Mouse (Mus musculus) frontal cortex, postnatal 36 days (tissue): Measurements from ENCODE around the gene Ube2b.

Source experiments
- DNase-seq, 2 experiments: peaks; one replicate each; pipeline ENCODE4 v3.0.0; 2022; ENCODE audit warnings: low spot score in 2 of 2

Ube2b gene

DNA sequence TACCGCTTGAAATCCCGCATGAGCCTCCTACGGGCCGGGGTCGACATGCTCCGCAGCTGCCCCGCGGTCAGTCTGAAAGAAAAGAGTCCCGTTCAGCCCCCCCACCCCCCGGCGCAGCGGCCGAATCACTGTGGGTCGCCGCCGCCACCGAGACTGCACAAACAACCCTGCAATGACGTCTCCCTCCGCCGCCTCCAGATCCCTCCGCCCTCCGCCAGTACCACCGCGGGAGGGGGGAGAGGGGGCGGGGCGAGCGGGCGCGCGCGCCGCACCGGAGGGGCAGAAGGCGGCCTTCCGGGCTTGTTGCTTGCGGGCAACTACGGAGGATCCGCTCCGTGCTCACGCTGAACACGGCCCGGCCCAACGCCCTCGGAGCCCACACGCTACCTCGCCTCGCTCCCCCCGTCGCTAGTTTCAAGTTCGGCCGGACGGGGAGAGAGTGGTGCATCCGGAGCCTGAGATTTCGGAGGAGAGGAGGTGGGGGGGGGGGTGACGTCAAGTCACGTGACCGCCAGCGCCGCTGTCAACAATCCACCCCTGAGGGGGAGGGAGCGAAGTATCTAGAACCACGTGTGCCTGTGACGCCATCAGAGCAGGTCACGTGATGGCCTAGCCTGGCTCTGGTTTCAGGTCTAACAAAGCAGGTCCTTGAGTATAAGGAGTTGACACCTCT lies at the start of gene Ube2b:
Gene Ube2b (minus strand): TSS at position 473 of the 673 bp plus-strand sequence.
- peak; percentile 90 to 97 for DNase-seq

- no peak for DNase-seq
Observed at GRCm38 (mm10) chr11:52046446-52047165, 46.0 kb upstream of the Ube2b start.

- DNase-seq = no peak
Observed at GRCm38 (mm10) chr11:52044156-52044555, 43.6 kb upstream of the Ube2b start.

- no peak for DNase-seq
Observed at GRCm38 (mm10) chr11:52043224-52043623, 42.7 kb upstream of the Ube2b start.

- DNase-seq = no peak
Observed at GRCm38 (mm10) chr11:52037659-52038058, 37.1 kb upstream of the Ube2b start.

DNA sequence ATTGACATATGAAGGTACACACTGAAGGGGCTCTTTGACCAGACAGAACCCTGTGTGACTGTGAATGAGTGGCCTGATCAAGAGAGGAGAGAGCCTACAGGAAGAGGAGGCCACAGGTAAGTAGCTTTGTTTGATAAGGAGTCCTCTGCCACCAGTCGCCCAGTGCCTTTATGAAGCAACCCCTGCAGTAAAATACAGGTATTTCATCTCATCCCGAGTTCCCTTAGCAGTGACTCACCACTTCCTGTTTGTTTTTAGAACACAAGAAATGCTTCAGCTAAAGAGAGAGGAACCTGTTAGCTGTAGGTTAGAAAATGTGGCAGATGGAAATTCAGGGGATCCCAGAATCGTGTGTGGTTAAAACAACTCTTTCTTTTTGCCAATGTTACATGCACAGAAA lies 35.3 kb upstream of the Ube2b start:
- DNase-seq = no peak

DNA sequence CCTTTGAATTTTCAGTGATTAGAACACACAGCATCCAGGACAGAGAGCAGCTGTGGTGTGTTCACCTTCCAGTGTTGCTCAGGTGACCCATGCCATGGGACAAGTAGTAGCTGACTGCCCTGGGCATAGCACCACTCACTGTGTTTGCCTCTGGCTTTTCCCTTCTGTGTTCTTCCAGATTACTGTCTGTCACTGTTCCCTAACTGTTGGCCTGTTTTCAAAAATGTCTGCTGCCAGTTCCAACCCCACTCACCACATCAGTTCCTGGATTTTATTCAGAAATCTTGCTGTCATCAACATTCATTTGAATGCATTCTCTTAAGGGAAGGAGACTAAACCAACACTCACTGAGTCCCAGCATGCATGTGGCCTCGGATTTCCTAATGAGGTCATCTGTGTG lies 33.4 kb upstream of the Ube2b start:
- DNase-seq = peak; percentile 5 to 19

DNA sequence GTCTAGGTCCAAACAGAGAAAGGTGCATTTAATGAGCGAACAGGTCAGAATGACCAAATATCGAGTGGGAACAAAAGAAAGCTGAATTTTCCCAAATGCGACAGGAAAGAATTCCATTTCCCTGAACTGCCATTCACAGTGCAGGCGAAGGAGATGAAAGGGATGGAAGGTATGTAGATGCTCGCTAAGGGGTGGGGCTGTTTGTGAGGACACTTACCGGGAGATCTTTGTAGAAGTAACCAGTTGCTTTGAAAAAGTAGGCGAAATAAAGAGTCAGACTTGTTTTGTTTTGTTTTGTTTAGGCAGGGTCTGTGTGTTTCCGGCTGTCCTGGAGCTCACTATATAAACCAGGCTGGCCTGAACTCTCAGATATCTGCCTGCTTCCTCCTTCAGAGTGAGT lies 31.8 kb upstream of the Ube2b start:
- DNase-seq = no peak

GRCm38 (mm10) chr11:52018217-52018616 lies 17.7 kb upstream of the Ube2b start:
- DNase-seq = peak in 1 of 2 experiments; percentile 57

DNA sequence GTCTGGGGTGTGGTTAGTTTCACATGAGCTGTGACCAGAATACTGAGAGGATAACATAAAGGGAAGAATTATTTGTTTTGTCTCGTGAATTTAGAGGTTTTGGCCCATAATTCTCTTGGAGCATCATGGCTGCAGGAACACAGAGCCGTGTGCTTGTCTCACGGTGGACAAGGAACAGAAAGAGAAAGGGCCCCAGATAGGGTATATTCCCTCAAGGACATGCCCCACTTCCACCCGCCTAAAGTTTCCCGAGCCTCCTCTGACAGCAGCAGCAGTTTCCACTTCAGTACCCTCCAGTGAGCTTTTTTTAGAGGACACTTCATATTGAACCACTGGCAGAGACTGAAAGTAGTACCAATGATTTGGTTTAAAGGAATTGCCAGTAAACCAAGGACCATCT lies 11.0 kb upstream of the Ube2b start:
- no peak for DNase-seq

GRCm38 (mm10) chr11:52011011-52011410 lies 10.4 kb upstream of the Ube2b start:
- no peak for DNase-seq

- no peak for DNase-seq
Observed at GRCm38 (mm10) chr11:52005586-52005985, 5.0 kb upstream of the Ube2b start.

DNA sequence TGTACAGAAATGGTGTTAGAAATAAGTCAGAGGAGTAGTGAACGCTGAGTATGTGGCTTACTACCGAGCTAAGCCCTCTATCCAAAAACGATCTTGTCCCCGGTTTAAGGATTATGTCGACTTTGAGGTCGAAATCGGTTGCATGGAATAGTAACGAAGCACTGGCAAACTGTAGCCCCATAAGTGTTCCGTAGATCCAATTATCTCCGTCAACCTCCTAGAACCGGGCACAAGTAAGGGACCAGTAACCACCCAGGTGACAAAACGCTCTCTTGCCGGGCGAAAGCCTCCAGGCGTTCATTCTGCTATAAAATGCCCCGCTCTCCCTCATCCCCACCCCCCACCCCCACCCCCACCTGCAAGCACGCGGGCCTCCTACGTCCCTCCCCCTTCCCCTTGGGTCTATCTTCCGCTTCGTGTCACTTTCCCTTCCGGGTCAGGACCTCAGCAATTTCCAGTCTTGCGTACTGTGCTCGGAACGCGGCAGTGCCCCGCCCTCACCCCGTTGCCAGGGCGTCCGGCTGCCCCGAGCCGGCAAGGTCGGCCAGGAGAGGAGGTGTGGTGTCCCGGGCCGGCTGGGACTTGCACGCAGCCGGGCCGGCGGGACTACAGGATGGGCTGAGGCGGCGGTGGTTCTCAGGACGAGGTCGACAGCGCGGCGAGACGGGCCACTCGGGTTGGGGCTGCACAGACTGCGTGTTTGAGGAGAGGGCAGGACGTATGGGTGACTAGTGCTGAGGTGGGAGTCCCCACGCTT lies 3.4 kb upstream of the Ube2b start, which contains the start of gene Cdkl3:
Gene Cdkl3 (plus strand): TSS at position 450 of the 757 bp plus-strand sequence.
- peak; percentile 85 to 87 for DNase-seq

GRCm38 (mm10) chr11:52003505-52003771 lies 2.9 kb upstream of the Ube2b start:
- DNase-seq = no peak

DNA sequence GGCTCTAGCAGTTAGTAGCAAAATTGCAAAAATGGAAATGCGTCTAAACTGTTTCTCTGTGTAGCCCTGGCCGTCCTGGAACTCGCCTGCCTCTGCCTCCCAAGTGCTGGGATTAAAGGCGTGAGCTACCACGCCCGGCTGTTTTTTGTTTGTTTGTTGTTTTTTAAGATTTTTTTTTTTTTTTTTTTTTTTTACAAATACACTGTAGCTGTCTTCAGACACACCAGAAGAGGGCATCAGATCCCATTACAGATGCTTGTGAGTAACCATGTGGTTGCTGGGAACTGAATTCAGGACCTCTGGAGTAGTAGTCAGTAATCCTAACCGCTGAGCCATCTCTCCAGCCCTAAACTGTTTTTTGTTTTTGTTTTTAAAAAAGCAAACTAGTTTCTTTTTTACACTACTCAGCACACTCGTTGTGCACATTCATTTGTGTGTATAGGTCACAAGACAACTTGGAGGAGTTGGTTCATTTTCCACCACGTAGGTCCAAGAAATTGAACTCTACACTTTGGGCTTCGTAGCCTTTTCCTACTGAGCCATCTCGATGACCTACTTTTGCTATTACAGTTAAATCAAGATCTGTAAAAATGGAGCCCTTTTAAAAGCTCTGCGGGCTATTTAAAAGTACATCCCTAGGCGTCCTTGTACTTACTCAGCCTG lies 2.4 kb upstream of the Ube2b start:
- DNase-seq = no peak

DNA sequence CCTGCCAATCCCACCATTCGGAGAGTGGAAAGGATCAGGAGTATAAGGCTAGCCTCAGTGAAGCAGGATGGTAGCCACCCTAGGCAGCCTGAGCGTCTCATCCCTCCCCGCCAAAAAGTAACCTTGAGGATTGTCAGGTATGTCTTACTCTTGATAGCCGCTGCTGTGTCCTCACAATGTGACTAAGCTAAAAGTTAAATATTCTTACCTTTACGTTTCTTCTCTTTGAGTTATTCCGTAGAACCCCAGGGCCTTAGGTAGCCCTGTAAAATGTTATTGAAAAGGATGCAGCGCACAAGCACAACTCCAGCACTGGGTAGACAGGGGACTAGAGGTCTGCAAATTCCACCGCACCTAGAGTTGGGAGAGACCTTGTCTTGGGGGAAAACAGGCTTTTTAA lies 1.3 kb upstream of the Ube2b start:
- DNase-seq = no peak

DNA sequence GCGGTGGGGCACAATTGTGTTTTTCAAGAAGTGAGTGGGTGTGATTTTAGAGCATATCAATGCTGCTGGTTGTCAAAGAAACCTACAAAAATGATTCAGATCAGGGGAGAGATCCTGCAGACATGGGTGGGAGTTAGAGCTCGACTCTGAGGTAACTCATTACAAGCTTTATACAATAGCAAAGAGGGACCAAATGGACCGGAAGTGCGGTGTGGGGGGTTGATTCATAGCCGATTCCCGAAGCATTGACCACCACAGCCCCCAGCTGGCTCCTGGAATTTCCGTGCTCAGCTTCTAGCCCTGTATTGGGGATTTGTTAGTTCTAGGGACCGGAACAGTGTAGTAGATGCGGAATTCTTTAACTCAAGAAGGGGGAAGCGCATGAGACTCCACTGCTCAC lies 779 bp upstream of the Ube2b start:
- no peak for DNase-seq

DNA sequence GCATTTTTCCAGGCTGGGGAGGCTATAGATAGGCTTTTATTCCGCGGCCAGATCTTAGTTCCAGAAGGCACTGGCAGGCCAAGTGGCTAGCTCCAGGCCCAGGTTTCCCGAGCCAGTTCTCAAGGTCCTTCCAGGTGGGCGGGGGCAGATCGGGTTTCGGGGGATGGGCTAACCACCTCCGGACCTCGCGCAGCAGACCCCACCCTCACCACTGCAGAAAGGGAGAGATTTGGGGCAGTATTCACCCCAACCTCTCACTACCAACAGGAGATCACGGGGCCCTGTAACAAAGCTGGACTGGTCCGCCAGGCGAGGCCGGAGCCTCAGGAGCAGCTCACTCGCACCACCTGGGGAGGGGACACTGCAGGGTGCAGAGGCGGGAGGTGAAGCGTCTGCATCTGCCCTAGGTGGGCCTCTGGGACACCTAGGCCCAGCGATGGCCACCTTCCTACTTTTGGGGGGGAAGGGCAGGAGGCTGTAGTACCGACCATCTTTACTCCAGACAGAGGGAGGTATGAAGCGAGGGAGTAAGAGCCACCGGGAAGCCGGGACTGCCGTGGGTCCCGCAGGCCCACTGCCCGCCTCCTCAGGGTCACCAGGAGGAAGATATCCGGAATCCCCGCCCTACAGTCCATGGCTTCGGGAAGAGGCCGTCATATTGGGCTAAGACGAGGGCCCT lies 812 bp downstream of the Ube2b start:
- peak; percentile 43 to 47 for DNase-seq

- no peak for DNase-seq
Observed at GRCm38 (mm10) chr11:51971644-51972043, 28.9 kb downstream of the Ube2b start.

GRCm38 (mm10) chr11:51969511-51969910 lies 31.1 kb downstream of the Ube2b start:
- no peak for DNase-seq

GRCm38 (mm10) chr11:51968896-51969295 lies 31.7 kb downstream of the Ube2b start:
- DNase-seq = no peak
